Mouse (Mus musculus) MEL (cell line): ENCODE data around the gene Itm2b. TPM values are rescaled to one million over a fixed set of nuclear protein-coding genes. Genes with fewer than 3 reads are reported as not detected.

Source experiments
- DNase-seq: peaks from one replicate; pipeline ENCODE4 v3.0.0; 2011; ENCODE audit warnings: low read depth, low spot score
- H3K27ac ChIP-seq: 2 replicates; pipeline ENCODE4 v1.5.1; 2012; ENCODE audit warnings: low read depth, mild to moderate bottlenecking, control low read depth, low read length, moderate library complexity; ENCODE audit not compliant: control insufficient read depth
- H3K27me3 ChIP-seq, 2 experiments: fragments of 150-350 bp in 1 of 2; sonication (generic) in 1 of 2; 2 replicates each; pipeline ENCODE4 v1.6.1; 2012; ENCODE audit warnings: low read length in 2 of 2, mild to moderate bottlenecking in 2 of 2, improper control_type of control experiment in 1 of 2, moderate library complexity in 1 of 2; ENCODE audit not compliant: insufficient read depth in 2 of 2, control insufficient read depth in 1 of 2
- H3K36me3 ChIP-seq, 2 experiments: 2 replicates each; pipeline ENCODE4 v1.6.1; 2012 to 2014; ENCODE audit warnings: low read length in 2 of 2, improper control_type of control experiment in 1 of 2, inconsistent platforms in 1 of 2, mild to moderate bottlenecking in 1 of 2; ENCODE audit not compliant: insufficient read depth in 2 of 2, control insufficient read depth in 1 of 2
- H3K4me1 ChIP-seq, 2 experiments: fragments of 150-350 bp in 1 of 2; sonication (generic) in 1 of 2; 2 replicates each; pipeline ENCODE4 v1.6.1; 2012; ENCODE audit warnings: low read length in 2 of 2, improper control_type of control experiment in 1 of 2, mild to moderate bottlenecking in 1 of 2; ENCODE audit not compliant: insufficient read depth in 2 of 2, control insufficient read depth in 1 of 2
- H3K4me3 ChIP-seq, 2 experiments: fragments of 150-350 bp in 1 of 2; sonication (generic) in 1 of 2; 2 replicates each; pipeline ENCODE4 v1.5.1; 2012; ENCODE audit warnings: low read depth in 2 of 2, low read length in 2 of 2, mild to moderate bottlenecking in 2 of 2, moderate library complexity in 2 of 2, control low read depth in 1 of 2, improper control_type of control experiment in 1 of 2; ENCODE audit not compliant: control insufficient read depth in 1 of 2, insufficient read depth in 1 of 2
- H3K79me2 ChIP-seq: 2 replicates; pipeline ENCODE4 v1.6.1; 2012; ENCODE audit warnings: mild to moderate bottlenecking, low read length, moderate library complexity; ENCODE audit not compliant: control insufficient read depth, poor library complexity, insufficient read depth
- H3K9ac ChIP-seq: 2 replicates; pipeline ENCODE4 v1.6.1; 2012; ENCODE audit warnings: low read depth, mild to moderate bottlenecking, control low read depth, low read length, moderate library complexity; ENCODE audit not compliant: control insufficient read depth, poor library complexity, severe bottlenecking
- H3K9me3 ChIP-seq: fragments of 150-350 bp; sonication (generic); replicated peaks from 2 replicates; pipeline ENCODE4 v1.6.1; 2012; ENCODE audit warnings: mild to moderate bottlenecking, low read length, improper control_type of control experiment, moderate library complexity; ENCODE audit not compliant: insufficient read depth
- BHLHE40 ChIP-seq: IDR thresholded peaks from 2 replicates; pipeline ENCODE4 v1.6.1; 2012; ENCODE audit warnings: low read depth, mild to moderate bottlenecking, inconsistent platforms, low read length, improper control_type of control experiment, borderline replicate concordance
- CHD2 ChIP-seq: IDR thresholded peaks from 2 replicates; pipeline ENCODE4 v1.6.1; 2011; ENCODE audit warnings: low read length, improper control_type of control experiment
- CTCF ChIP-seq, 3 experiments: IDR thresholded peaks in 2 of 3; conservative IDR thresholded peaks in 1 of 3; 2 replicates each; pipeline ENCODE4 v1.5.1; 2011 to 2012; ENCODE audit warnings: low read length in 3 of 3, low read depth in 2 of 3, mild to moderate bottlenecking in 2 of 3, improper control_type of control experiment in 1 of 3, inconsistent platforms in 1 of 3, mixed read lengths in 1 of 3, moderate library complexity in 1 of 3; ENCODE audit not compliant: control insufficient read depth in 1 of 3, insufficient read depth in 1 of 3, poor library complexity in 1 of 3, severe bottlenecking in 1 of 3
- E2F4 ChIP-seq: IDR thresholded peaks from 2 replicates; pipeline ENCODE4 v1.6.1; 2011; ENCODE audit warnings: low read depth, low read length, improper control_type of control experiment, borderline replicate concordance
- ETS1 ChIP-seq: IDR thresholded peaks from 2 replicates; pipeline ENCODE4 v1.6.1; 2012; ENCODE audit warnings: low read depth, mild to moderate bottlenecking, inconsistent platforms, low read length, improper control_type of control experiment, moderate library complexity
- KAT2A ChIP-seq: conservative IDR thresholded peaks from 2 replicates; pipeline ENCODE4 v1.6.1; 2012; ENCODE audit warnings: low read depth, low read length, improper control_type of control experiment, inconsistent platforms
- MAX ChIP-seq: IDR thresholded peaks from 2 replicates; pipeline ENCODE4 v1.6.1; 2011; ENCODE audit warnings: low read length, improper control_type of control experiment
- MEF2A ChIP-seq: IDR thresholded peaks from 2 replicates; pipeline ENCODE4 v1.6.1; 2014; ENCODE audit warnings: low read depth, mild to moderate bottlenecking, inconsistent platforms, low read length, improper control_type of control experiment; ENCODE audit not compliant: poor library complexity, insufficient replicate concordance, severe bottlenecking; ENCODE audit errors: extremely low read depth
- MXI1 ChIP-seq: IDR thresholded peaks from 2 replicates; pipeline ENCODE4 v1.6.1; 2011; ENCODE audit warnings: mild to moderate bottlenecking, low read depth, low read length, improper control_type of control experiment
- MYB ChIP-seq: IDR thresholded peaks from 2 replicates; pipeline ENCODE4 v1.6.1; 2011; ENCODE audit warnings: mild to moderate bottlenecking, low read depth, low read length, improper control_type of control experiment
- MYC ChIP-seq: IDR thresholded peaks from 2 replicates; pipeline ENCODE4 v1.6.1; 2011; ENCODE audit warnings: low read depth, mild to moderate bottlenecking, low read length, improper control_type of control experiment, moderate library complexity
- NRF1 ChIP-seq: IDR thresholded peaks from 2 replicates; pipeline ENCODE4 v1.6.1; 2014; ENCODE audit warnings: low read depth, mild to moderate bottlenecking, inconsistent platforms, low read length, improper control_type of control experiment, moderate library complexity; ENCODE audit not compliant: poor library complexity, insufficient read depth, severe bottlenecking
- POLR2AphosphoS5 ChIP-seq: IDR thresholded peaks from 2 replicates; pipeline ENCODE4 v1.6.1; 2012; ENCODE audit warnings: low read depth, borderline replicate concordance, mild to moderate bottlenecking, inconsistent platforms, low read length, moderate library complexity, mixed read lengths
- RAD21 ChIP-seq: IDR thresholded peaks from 2 replicates; pipeline ENCODE4 v1.6.1; 2011; ENCODE audit warnings: mild to moderate bottlenecking, low read depth, low read length, improper control_type of control experiment
- RCOR1 ChIP-seq: IDR thresholded peaks from 2 replicates; pipeline ENCODE4 v1.6.1; 2012; ENCODE audit warnings: low read depth, mild to moderate bottlenecking, inconsistent platforms, low read length, improper control_type of control experiment
- SMC3 ChIP-seq: IDR thresholded peaks from 2 replicates; pipeline ENCODE4 v1.6.1; 2011; ENCODE audit warnings: low read depth, low read length, improper control_type of control experiment
- UBTF ChIP-seq: IDR thresholded peaks from 2 replicates; pipeline ENCODE4 v1.6.1; 2012; ENCODE audit warnings: low read depth, mild to moderate bottlenecking, inconsistent platforms, low read length, improper control_type of control experiment, moderate library complexity, borderline replicate concordance; ENCODE audit not compliant: insufficient read depth
- USF1 ChIP-seq: IDR thresholded peaks from 2 replicates; pipeline ENCODE4 v1.6.1; 2014; ENCODE audit warnings: low read depth, mild to moderate bottlenecking, inconsistent platforms, low read length, improper control_type of control experiment, moderate library complexity
- USF2 ChIP-seq, 2 experiments: IDR thresholded peaks; 2 replicates each; pipeline ENCODE4 v1.6.1; 2011 to 2012; ENCODE audit warnings: improper control_type of control experiment in 2 of 2, low read length in 2 of 2, borderline replicate concordance in 1 of 2, inconsistent platforms in 1 of 2, low read depth in 1 of 2, mild to moderate bottlenecking in 1 of 2; ENCODE audit not compliant: insufficient read depth in 1 of 2
- polyA plus RNA-seq, 2 experiments: library from polyadenylated mRNA; stranded (reverse) in 1 of 2; unstranded in 1 of 2; fragments of >175 nt in 1 of 2; fragments of >200 nt in 1 of 2; gene quantifications; 2 replicates each; pipeline versions ENCODE4 v1.2.1 to v1.2.4; 2012; ENCODE audit warnings: low replicate concordance in 2 of 2, low read depth in 1 of 2; ENCODE audit not compliant: insufficient read length in 2 of 2, insufficient read depth in 1 of 2, missing spikeins in 1 of 2
- total RNA-seq: library from RNA; depleted of rRNA; stranded (reverse); fragments of 300-350 nt; gene quantifications from 2 replicates; pipeline ENCODE4 v1.2.3, GENCODE M21; 2012

Gene Itm2b
- total and polyA plus RNA-seq, 3 experiments = 54.0 to 312 (median 101) TPM

DNA sequence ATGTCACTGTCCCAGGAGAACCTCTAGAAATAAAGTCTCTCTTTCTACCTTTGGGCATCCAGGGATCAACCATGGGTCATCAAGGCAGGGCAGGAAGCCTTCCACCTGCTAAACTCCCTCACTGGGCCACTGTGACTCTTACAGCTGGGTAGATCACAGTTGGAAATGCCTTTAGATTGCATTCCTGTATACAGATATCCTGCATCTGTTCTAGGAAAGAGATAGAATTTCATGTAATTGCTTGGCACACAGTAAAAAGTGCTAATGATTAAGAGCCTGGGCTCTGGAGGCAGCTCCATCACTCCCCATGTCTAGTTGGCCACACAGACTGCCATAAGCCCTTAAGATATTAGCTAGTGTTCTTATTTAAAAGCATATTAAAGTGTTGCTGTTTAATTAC lies 38.5 kb upstream of the Itm2b start:
- no peak overlapping the region for H3K4me3 ChIP-seq
- H3K27me3 ChIP-seq = peaks cover 0 to 4% of the 10 kb centered on the region in 2 experiments
- TF ChIP-seq CTCF (IDR thresholded peaks at IDR 0.05 in 2 of 3, conservative IDR thresholded peaks at IDR 0.05 in 1 of 3; ENCODE audit: control insufficient read depth in 1 of 3, insufficient read depth in 1 of 3, low read depth in 2 of 3, low read length in 3 of 3, poor library complexity in 1 of 3, severe bottlenecking in 1 of 3) (no peak), BHLHE40 (no peak), KAT2A (no peak), NRF1 (no peak), MYB (no peak), ETS1 (no peak), CHD2 (no peak), RAD21 (no peak), UBTF (no peak), MYC (no peak), E2F4 (no peak), MEF2A (no peak), RCOR1 (no peak), MXI1 (no peak), POLR2AphosphoS5 (no peak)
- H3K9ac ChIP-seq = no peak overlapping the region
- no peaks in the 10 kb centered on the region for H3K9me3 ChIP-seq
- H3K4me1 ChIP-seq = no peaks in the 10 kb centered on the region
- no peak for DNase-seq
- no peak overlapping the region for H3K27ac ChIP-seq
- no peaks in the 10 kb centered on the region for H3K79me2 ChIP-seq
- no peaks in the 10 kb centered on the region for H3K36me3 ChIP-seq

DNA sequence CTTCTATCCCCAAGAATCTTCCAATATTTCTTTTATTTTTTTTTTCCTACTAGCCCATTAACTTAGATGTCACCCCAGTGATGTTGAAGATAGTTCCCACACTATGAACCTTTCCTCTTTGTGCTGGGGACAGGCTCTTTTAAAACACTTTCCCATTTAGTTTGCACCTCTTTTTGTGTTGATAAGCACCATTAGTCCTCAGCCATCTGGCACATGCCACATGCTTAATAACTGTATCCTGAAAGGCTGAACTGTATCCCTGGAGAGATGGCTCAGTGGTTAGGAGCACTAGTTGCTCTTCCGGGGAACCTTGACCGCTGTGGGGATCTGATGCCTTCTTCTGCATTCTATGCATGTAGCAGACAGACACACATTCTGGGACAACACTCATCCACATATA lies 37.5 kb upstream of the Itm2b start:
- TF ChIP-seq MYC = no peak
- TF ChIP-seq MXI1 = no peak
- TF ChIP-seq USF1 = no peak
- no peak for TF ChIP-seq UBTF
- TF ChIP-seq MYB = no peak
- TF ChIP-seq RCOR1 = no peak
- TF ChIP-seq MAX = no peak
- TF ChIP-seq USF2 (IDR thresholded peaks at IDR 0.05; ENCODE audit: borderline replicate concordance in 1 of 2, insufficient read depth in 1 of 2, low read depth in 1 of 2, low read length in 2 of 2) = no peak
- no peak for TF ChIP-seq SMC3
- peaks cover 0 to 4% of the 10 kb centered on the region in 2 experiments for H3K27me3 ChIP-seq
- H3K9me3 ChIP-seq = no peaks in the 10 kb centered on the region
- no peaks in the 10 kb centered on the region for H3K36me3 ChIP-seq
- no peak overlapping the region for H3K9ac ChIP-seq
- no peaks in the 10 kb centered on the region for H3K79me2 ChIP-seq
- DNase-seq = no peak
- H3K27ac ChIP-seq = no peak overlapping the region
- no peaks in the 10 kb centered on the region for H3K4me1 ChIP-seq
- H3K4me3 ChIP-seq = no peak overlapping the region
